Mouse (Mus musculus): ENCODE data around the gene Rai14. TPM values are rescaled to one million over a fixed set of nuclear protein-coding genes. Genes with fewer than 3 reads are reported as not detected.

The Rai14 gene
- polyA plus RNA-seq, 1 experiment from 2014 or later, result 25.6 TPM

DNA sequence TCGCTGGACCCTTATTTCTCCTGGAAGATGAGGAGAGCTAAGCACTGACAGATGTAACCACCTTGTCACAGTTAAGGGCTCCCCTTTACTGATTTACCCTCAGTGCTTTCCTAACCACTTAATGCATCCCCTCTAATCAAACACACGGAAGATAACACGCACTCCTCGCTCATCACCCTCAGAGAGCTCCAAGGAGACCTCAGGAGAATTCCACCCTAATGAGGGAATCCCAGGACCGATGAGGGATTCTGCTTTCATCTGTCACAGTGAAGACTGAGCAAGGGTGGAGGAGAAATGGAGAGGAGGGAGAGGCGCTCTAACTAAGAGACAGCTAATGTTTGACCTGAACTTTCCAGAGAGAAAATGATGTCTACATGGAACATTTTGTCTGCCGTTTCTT is 44.3 kb downstream of the Rai14 start:
- Histone ChIP-seq H3K9me3 (replicated peaks) (no peaks in the 10 kb centered on the region), H3K4me1 (replicated peaks) (peaks cover 41% of the 10 kb centered on the region), H3K4me3 (no peak overlapping the region), H3K27me3 (replicated peaks) (peaks cover 39% of the 10 kb centered on the region), H3K9ac (no peak overlapping the region), H3K4me2 (no peak overlapping the region), H3K27ac (ENCODE audit: poor library complexity, severe bottlenecking) (no peak overlapping the region), H3K36me3 (no peaks in the 10 kb centered on the region)
- 44% methylated on average over 7 of the region's 7 CpGs for WGBS
- ATAC-seq (ENCODE audit: insufficient number of reproducible peaks, low FRiP score), result no peak

DNA sequence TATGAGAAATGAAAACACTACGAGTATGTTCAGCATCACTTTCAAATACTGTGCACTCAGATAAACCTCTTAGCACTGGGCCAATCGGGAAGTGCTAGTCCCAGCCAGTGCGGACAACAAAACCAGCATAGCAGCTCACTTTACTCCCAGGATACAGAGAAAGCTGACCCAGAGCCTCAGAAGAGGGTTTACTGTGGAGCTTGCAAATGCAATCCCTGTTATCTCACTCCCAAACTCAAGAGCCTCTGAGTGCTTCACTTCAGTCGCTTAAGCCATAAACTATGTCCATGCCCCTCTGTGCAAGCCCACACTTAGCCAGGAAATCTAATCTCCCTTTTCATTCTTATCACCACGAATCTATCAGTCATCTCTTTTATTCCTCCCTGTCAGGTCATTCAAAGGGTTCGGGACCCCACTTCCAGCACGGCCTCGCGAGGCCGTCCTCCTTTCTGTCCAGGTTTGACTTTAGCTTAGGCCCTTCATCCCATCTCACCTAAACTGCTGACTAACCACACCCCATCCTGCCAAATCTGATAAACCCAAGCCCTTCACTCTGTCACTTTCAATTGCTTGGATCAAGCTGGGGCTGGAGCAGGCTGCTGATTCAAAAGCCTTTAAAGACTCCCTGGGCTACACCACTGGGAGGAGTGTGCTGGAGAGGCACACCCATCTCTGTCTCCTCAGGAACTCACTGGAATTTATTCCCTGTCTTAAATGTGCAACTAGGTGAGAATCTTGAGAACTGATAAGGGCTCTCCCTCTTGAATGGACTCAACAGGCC is 46.1 kb downstream of the Rai14 start:
- 30% methylated on average over 10 of the region's 10 CpGs for WGBS
- peaks cover 45% of the 10 kb centered on the region for H3K4me1 ChIP-seq (replicated peaks)
- no peaks in the 10 kb centered on the region for H3K36me3 ChIP-seq
- no peaks in the 10 kb centered on the region for H3K9me3 ChIP-seq (replicated peaks)
- ATAC-seq (ENCODE audit: insufficient number of reproducible peaks, low FRiP score), result no peak; the same call in 1 of the 2 replicates
- no peak overlapping the region for H3K4me3 ChIP-seq
- no peak overlapping the region; the same call in 1 of the 2 replicates for H3K27ac ChIP-seq (ENCODE audit: poor library complexity, severe bottlenecking)
- H3K9ac ChIP-seq, result no peak overlapping the region
- peaks cover 41% of the 10 kb centered on the region for H3K27me3 ChIP-seq (replicated peaks)
- no peak overlapping the region for H3K4me2 ChIP-seq

DNA sequence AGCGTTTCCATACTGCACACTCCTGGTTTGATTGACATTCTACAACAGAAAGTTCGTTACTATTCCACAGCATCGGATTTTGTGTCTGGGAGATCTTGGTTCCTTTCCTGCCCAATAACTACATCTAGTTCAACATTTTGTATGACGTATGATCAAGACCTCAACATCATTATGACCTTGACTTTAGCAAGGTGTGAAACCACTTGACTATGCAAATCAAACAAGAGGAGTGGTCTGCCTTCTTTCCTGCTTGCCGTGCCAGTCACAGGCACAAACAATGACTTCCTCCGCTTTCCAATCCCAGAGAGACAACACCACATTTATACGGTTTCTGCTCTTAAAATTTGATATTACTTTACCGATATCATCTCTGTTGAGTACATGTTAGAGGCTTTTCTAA is 48.6 kb downstream of the Rai14 start:
- WGBS, result 66% methylated on average over 8 of the region's 8 CpGs
- ATAC-seq (ENCODE audit: insufficient number of reproducible peaks, low FRiP score), result no peak

DNA sequence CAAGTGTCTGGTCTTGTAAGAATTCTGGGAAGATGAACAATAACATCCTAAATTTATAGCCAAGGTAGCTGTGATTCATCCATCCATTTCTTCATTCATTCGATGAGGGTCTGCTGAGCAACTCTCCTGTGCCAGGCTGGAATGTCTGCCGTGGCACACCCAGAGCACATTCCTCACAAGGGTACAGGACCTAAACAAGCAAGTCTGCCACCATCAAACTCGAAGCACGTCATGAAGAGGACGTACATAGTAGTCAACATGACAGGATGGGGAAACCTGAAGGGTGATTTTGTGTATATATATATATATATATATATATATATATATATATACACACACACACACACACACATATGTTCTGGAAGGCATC is 49.9 kb downstream of the Rai14 start:
- Histone ChIP-seq H3K27ac (ENCODE audit: poor library complexity, severe bottlenecking) (no peak overlapping the region), H3K27me3 (replicated peaks) (peaks cover 34% of the 10 kb centered on the region), H3K9ac (no peak overlapping the region), H3K4me2 (no peak overlapping the region), H3K36me3 (no peaks in the 10 kb centered on the region), H3K4me1 (replicated peaks) (peaks cover 47% of the 10 kb centered on the region), H3K9me3 (replicated peaks) (no peaks in the 10 kb centered on the region), H3K4me3 (no peak overlapping the region)
- WGBS, result 60% methylated on average over 5 of the region's 5 CpGs
- ATAC-seq (ENCODE audit: insufficient number of reproducible peaks, low FRiP score), result no peak

More for the DNA sequence above, 48.6 kb downstream of the Rai14 start:
- Histone ChIP-seq H3K9ac (no peak overlapping the region), H3K27ac (ENCODE audit: poor library complexity, severe bottlenecking) (no peak overlapping the region), H3K9me3 (replicated peaks) (no peaks in the 10 kb centered on the region), H3K4me2 (no peak overlapping the region), H3K36me3 (no peaks in the 10 kb centered on the region), H3K4me3 (no peak overlapping the region), H3K4me1 (replicated peaks) (peaks cover 47% of the 10 kb centered on the region), H3K27me3 (replicated peaks) (peaks cover 37% of the 10 kb centered on the region)

DNA sequence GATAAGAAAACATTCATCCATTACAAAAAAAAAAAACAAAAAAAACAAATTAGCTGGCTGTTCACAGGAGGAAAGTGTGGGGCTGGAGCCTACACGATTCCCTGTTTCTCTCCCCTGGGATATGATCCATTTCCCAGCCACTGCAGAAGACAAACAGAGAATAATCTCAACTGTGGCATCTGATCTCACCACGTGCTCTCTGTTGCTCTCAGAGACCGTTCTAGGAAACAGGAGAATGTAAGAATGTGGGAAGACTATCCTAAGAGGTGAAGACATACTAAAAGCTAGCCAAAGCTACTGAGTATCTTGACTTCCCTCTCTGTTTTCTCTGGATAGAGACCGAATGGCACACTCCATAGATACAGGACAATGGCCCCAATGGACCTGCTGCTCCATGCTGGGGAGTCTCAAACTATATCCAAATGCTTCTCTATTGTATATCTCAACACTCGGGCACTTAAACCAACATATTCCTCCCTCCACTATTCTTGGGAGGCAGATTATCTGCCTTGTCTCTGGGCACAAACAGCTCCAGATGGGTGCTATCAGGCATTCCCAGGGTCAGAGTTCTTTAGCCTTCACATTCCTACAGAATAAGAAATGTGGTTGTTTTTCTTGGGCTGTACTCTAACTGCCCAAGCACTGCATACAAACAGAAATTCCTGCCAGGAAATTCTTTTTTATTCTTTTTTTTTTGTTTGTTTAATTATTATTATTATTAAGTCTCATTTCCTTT is 50.5 kb downstream of the Rai14 start:
- 37% methylated on average over 5 of the region's 5 CpGs for WGBS
- no peak for ATAC-seq (ENCODE audit: insufficient number of reproducible peaks, low FRiP score)
- no peak overlapping the region for H3K9ac ChIP-seq
- H3K36me3 ChIP-seq, result no peaks in the 10 kb centered on the region
- H3K27me3 ChIP-seq (replicated peaks), result peaks cover 29% of the 10 kb centered on the region
- no peaks in the 10 kb centered on the region for H3K9me3 ChIP-seq (replicated peaks)
- no peak overlapping the region for H3K27ac ChIP-seq (ENCODE audit: poor library complexity, severe bottlenecking)
- H3K4me2 ChIP-seq, result no peak overlapping the region
- H3K4me3 ChIP-seq, result no peak overlapping the region
- peaks cover 47% of the 10 kb centered on the region for H3K4me1 ChIP-seq (replicated peaks)

DNA sequence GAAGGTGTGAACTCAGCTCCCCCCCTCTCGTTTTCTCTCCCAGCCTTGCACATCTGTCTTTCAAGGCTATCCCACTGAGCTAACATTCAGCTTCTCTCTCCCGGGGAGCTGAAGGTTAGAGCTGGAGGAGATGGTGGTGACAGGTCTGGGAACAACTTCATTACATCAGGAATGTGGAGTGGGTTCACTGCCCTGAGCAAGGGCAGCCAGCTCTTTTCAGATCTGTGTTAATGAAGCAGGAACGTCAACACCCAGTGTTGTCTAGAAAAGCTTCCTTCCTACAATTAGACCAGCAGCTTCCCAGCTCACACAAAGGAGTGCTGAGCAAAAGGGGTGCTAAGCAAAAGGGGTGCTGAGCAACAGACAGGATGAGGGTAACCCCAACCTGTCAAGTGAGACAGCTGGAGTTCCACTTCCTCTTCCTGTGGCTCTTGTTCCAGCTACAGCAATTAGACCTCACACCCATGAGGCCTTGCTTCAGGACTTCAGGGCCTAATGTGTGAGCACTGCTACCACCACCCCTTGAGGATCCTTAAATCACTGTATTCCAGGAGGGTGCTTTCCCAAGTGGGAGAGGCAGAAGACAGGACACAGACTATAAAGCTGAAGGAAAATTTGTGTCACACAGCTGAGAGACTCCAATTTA is 52.3 kb downstream of the Rai14 start:
- Histone ChIP-seq H3K27ac (ENCODE audit: poor library complexity, severe bottlenecking) (peak overlapping the region; percentile 18; the same call in 1 of the 2 replicates), H3K9ac (no peak overlapping the region), H3K36me3 (no peaks in the 10 kb centered on the region), H3K27me3 (replicated peaks) (peaks cover 26% of the 10 kb centered on the region), H3K4me1 (replicated peaks) (peaks cover 30% of the 10 kb centered on the region), H3K4me2 (no peak overlapping the region), H3K4me3 (no peak overlapping the region), H3K9me3 (replicated peaks) (no peaks in the 10 kb centered on the region)
- peak; percentile 22; the same call in 1 of the 2 replicates for ATAC-seq (ENCODE audit: insufficient number of reproducible peaks, low FRiP score)
- WGBS, result 18% methylated on average over 3 of the region's 3 CpGs

DNA sequence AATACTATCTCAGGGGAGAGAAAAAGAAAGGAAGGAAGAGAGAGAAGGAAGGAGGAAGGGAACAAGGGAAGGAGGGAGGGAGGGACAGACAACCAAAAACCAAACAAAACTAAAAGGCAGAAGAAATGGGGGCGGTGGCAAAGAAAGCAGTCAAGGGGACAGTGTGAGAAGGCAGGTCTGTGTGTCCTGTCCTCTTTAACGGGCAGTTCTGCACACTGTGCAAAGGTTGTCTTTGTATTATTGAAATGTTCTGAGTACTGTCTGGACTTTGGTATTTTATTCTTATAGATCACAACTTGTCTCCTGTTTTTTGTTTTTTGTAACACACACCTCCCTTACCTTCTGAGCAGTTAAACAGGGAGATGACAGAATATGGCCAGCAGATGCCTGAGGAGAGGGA is 55.6 kb downstream of the Rai14 start:
- Histone ChIP-seq H3K4me2 (no peak overlapping the region), H3K4me3 (no peak overlapping the region), H3K36me3 (no peaks in the 10 kb centered on the region), H3K9ac (no peak overlapping the region), H3K27ac (ENCODE audit: poor library complexity, severe bottlenecking) (no peak overlapping the region), H3K9me3 (replicated peaks) (no peaks in the 10 kb centered on the region), H3K27me3 (replicated peaks) (peaks cover 22% of the 10 kb centered on the region), H3K4me1 (replicated peaks) (peaks cover 17% of the 10 kb centered on the region)
- 74% methylated on average over 2 of the region's 2 CpGs for WGBS
- no peak for ATAC-seq (ENCODE audit: insufficient number of reproducible peaks, low FRiP score)

DNA sequence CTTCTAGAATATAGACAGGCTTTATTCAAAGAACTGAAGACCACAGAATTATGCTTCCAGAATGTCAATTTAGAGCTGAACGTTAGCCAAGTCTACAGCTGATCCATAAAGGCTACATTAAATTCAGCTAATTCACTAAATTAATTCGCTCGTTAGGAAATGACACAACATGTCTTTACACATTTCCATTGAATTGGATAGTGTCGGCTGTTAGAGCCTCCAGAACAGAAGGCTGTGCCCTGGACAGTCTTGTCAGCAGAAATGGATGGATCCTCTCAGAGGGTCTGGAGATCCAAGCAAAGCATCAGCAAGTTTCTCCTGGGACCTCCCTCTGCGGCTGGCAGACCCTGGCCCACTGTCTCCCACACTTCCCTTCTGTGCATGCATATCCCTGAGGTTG is 58.3 kb downstream of the Rai14 start:
- Histone ChIP-seq H3K27ac (ENCODE audit: poor library complexity, severe bottlenecking) (no peak overlapping the region), H3K9ac (no peak overlapping the region), H3K36me3 (no peaks in the 10 kb centered on the region), H3K9me3 (replicated peaks) (no peaks in the 10 kb centered on the region), H3K4me2 (no peak overlapping the region), H3K27me3 (replicated peaks) (peaks cover 15% of the 10 kb centered on the region), H3K4me3 (no peak overlapping the region), H3K4me1 (replicated peaks) (no peaks in the 10 kb centered on the region)
- ATAC-seq (ENCODE audit: insufficient number of reproducible peaks, low FRiP score), result no peak
- 83% methylated on average over 5 of the region's 5 CpGs for WGBS

DNA sequence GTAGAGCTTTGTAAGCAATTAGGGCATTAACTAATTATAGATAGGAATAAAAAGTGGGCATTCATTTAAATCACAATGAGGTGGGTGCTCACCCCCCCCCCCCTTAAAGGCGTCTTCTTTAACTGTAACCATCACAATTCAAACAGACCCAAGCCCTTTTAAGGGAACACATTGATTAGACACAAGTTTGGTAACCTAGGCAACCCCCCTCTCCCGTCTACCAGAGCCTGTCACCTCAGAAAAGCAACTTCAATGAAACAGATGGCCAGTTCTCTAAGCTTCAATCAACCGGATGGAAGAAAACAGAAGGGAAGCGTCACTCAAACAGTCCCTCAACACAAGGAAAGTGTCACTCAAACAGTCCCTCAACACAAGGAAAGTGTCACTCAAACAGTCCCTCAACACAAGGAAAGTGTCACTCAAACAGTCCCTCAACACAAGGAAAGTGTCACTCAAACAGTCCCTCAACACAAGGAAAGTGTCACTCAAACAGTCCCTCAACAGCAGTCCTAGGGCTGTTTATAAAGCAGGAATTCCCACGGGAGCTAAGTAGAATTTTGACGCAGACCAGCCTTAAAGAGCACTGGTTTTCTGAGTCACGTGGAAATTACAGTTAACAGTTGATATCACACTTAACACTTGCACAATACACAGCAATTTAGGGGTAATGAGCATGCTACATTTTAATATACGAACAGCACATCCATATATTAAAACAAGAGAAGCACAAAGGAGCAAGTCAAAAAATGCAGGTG is 59.1 kb downstream of the Rai14 start:
- WGBS, result 40% methylated on average over 8 of the region's 8 CpGs
- no peak for ATAC-seq (ENCODE audit: insufficient number of reproducible peaks, low FRiP score)
- no peak overlapping the region for H3K27ac ChIP-seq (ENCODE audit: poor library complexity, severe bottlenecking)
- H3K9ac ChIP-seq, result no peak overlapping the region
- H3K27me3 ChIP-seq (replicated peaks), result peaks cover 11% of the 10 kb centered on the region
- no peak overlapping the region for H3K4me2 ChIP-seq
- no peaks in the 10 kb centered on the region for H3K36me3 ChIP-seq
- H3K4me1 ChIP-seq (replicated peaks), result no peaks in the 10 kb centered on the region
- H3K4me3 ChIP-seq, result no peak overlapping the region
- H3K9me3 ChIP-seq (replicated peaks), result no peaks in the 10 kb centered on the region

DNA sequence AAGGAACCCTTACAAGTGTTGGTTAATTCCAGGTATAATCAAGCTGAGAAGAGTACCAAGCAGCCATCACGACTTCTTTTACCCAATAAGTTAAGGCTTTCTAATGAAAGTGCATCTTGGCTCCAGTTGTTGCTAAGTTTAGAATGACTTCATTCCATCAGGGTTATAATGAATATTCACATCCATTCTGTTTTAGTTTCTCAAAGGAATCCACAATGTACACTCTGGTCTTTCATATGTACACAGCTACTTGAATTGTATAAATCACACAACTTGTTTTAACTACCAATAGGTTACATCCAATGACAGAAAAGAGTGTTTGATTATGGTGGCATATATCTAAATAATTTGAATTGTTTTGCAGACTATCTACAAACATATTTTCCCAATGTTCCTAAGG is 59.7 kb downstream of the Rai14 start:
- no peak overlapping the region for H3K4me2 ChIP-seq
- no peak overlapping the region for H3K4me3 ChIP-seq
- H3K27ac ChIP-seq (ENCODE audit: poor library complexity, severe bottlenecking), result no peak overlapping the region
- WGBS, result 76% methylated on average over 1 of the region's 1 CpGs
- H3K9ac ChIP-seq, result no peak overlapping the region
- ATAC-seq (ENCODE audit: insufficient number of reproducible peaks, low FRiP score), result no peak
- no peaks in the 10 kb centered on the region for H3K36me3 ChIP-seq
- H3K4me1 ChIP-seq (replicated peaks), result peaks cover 3% of the 10 kb centered on the region; the same call in 1 of the 2 replicates
- peaks cover 10% of the 10 kb centered on the region; the same call in 1 of the 2 replicates for H3K27me3 ChIP-seq (replicated peaks)
- H3K9me3 ChIP-seq (replicated peaks), result no peaks in the 10 kb centered on the region
